Mouse (Mus musculus) kidney, adult 8-10 months (tissue): ENCODE measurements at regions not wholly inside any gene's neighbourhood (a gene's known extent, or its start where the extent isn't known, plus 50 kb on each side); places are given as distances from the start of the nearest gene placed in this dataset.

Experiments
- DNase-seq, 2 experiments: peaks; one replicate each; pipeline ENCODE4 v3.0.0; 2022

GRCm38 (mm10) chr16:46581115-46581514 is 82.8 kb upstream of the Nectin3 start:
- DNase-seq, result no peak

GRCm38 (mm10) chr16:46574221-46574620 is 75.9 kb upstream of the Nectin3 start:
- DNase-seq, result no peak

- DNase-seq, result no peak
Observed at GRCm38 (mm10) chr16:46567446-46567845, 69.1 kb upstream of the Nectin3 start.

- no peak for DNase-seq
Observed at GRCm38 (mm10) chr16:46566020-46566581, 67.8 kb upstream of the Nectin3 start.

- no peak for DNase-seq
Observed at GRCm38 (mm10) chr16:46557281-46557680, 59.0 kb upstream of the Nectin3 start.

- DNase-seq, result no peak
Observed at GRCm38 (mm10) chr16:46548207-46548606, 49.9 kb upstream of the Nectin3 start.
